Mouse (Mus musculus) heart, embryonic 14.5 days (tissue): Measurements from ENCODE around the gene Bmpr1b. TPM values are rescaled to one million over a fixed set of nuclear protein-coding genes. Genes with fewer than 3 reads are reported as not detected.

ENCODE experiments used
- ATAC-seq: fragments of 200-750 bp; cut with Nextera tagmentation; 2 replicates; pipeline ENCODE4 v1.8.0; 2017; ENCODE audit warnings: low read depth, moderate TSS enrichment; ENCODE audit not compliant: insufficient number of reproducible peaks, insufficient read depth, low FRiP score
- H3K27ac ChIP-seq, 2 experiments: fragments of 200-500 bp in 1 of 2; fragments of 300-500 bp in 1 of 2; sonication (generic) in 1 of 2; replicated peaks in 1 of 2; 2 replicates each; pipeline ENCODE4 v1.5.1; 2012 to 2014; ENCODE audit warnings: low read depth in 2 of 2, low read length in 2 of 2, control low read depth in 1 of 2, mild to moderate bottlenecking in 1 of 2, mixed read lengths in 1 of 2; ENCODE audit not compliant: control insufficient read depth in 1 of 2, insufficient read depth in 1 of 2
- H3K27me3 ChIP-seq: fragments of 300-500 bp; sonication (generic); 2 replicates; pipeline ENCODE4 v1.6.1; 2014; ENCODE audit warnings: mild to moderate bottlenecking, low read length, control low read depth; ENCODE audit not compliant: control insufficient read depth, insufficient read depth
- H3K36me3 ChIP-seq: fragments of 300-500 bp; sonication (generic); 2 replicates; pipeline ENCODE4 v1.6.1; 2014; ENCODE audit warnings: mild to moderate bottlenecking, control low read depth, low read length, mixed read lengths; ENCODE audit not compliant: control insufficient read depth, insufficient read depth
- H3K4me1 ChIP-seq, 2 experiments: fragments of 200-500 bp in 1 of 2; fragments of 300-500 bp in 1 of 2; sonication (generic) in 1 of 2; 2 replicates each; pipeline ENCODE4 v1.6.1; 2012 to 2014; ENCODE audit warnings: low read length in 2 of 2, control low read depth in 1 of 2, mixed read lengths in 1 of 2; ENCODE audit not compliant: control insufficient read depth in 2 of 2, insufficient read depth in 2 of 2
- H3K4me2 ChIP-seq: fragments of 300-500 bp; sonication (generic); 2 replicates; pipeline ENCODE4 v1.6.1; 2014; ENCODE audit warnings: mild to moderate bottlenecking, low read length
- H3K4me3 ChIP-seq, 2 experiments: fragments of 200-500 bp in 1 of 2; fragments of 300-500 bp in 1 of 2; sonication (generic) in 1 of 2; 2 replicates each; pipeline ENCODE4 v1.5.1; 2012 to 2014; ENCODE audit warnings: low read length in 2 of 2, mild to moderate bottlenecking in 2 of 2, control low read depth in 1 of 2, low read depth in 1 of 2, moderate library complexity in 1 of 2; ENCODE audit not compliant: control insufficient read depth in 1 of 2, insufficient read depth in 1 of 2
- H3K9ac ChIP-seq: fragments of 300-500 bp; sonication (generic); 2 replicates; pipeline ENCODE4 v1.6.1; 2014; ENCODE audit warnings: mild to moderate bottlenecking, low read length
- H3K9me3 ChIP-seq: fragments of 300-500 bp; sonication (generic); 2 replicates; pipeline ENCODE4 v1.6.1; 2016; ENCODE audit warnings: low read length, control low read depth; ENCODE audit not compliant: control insufficient read depth
- WGBS: fragments of 180-500 bp; shearing (Covaris S2); extraction: QIAGEN DNeasy Blood & Tissue Kit; methylation state at CpG from one replicate; pipeline ENCODE4 v1.1.7; 2014; 5-methylcytosine and 5-hydroxymethylcytosine counted together
- polyA plus RNA-seq: library from polyadenylated mRNA; unstranded; fragments of >200 nt; fragmentation: Nextera tagmentation; extraction: Ambion mirVana; gene quantifications from 2 replicates; pipeline ENCODE4 v1.2.1, GENCODE M21; 2014

Bmpr1b gene
- polyA plus RNA-seq, 1 experiment from 2014 or later, result 0.70 TPM

GRCm38 (mm10) chr3:141794371-141794770, 374.9 kb downstream of the Bmpr1b start:
- Histone ChIP-seq H3K27ac (no peak overlapping the region), H3K4me1 (no peaks in the 10 kb centered on the region), H3K9me3 (no peaks in the 10 kb centered on the region), H3K9ac (no peak overlapping the region), H3K27me3 (no peaks in the 10 kb centered on the region), H3K4me3 (no peak overlapping the region), H3K36me3 (no peaks in the 10 kb centered on the region), H3K4me2 (no peak overlapping the region)
- no peak for ATAC-seq
- 80% methylated on average over 3 of the region's 3 CpGs for WGBS

DNA sequence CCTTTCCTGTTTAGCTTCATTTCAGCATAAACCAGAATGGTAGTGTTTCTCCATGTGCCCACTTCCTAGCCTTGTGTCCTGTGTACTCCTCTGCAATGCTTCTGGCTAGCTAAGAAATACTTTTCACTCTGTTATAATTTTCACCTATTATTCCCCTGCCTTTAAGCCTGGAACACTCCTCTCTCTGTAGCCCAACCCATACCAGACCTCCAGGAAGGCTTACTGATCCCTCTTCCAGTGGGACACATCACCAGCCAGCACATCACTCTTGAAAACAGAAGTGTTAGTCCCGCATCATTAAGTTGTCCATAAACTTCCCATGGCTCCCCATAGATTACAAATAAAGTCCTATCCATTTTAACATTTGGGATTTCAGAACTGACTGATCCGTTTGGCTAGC, 375.5 kb downstream of the Bmpr1b start:
- Histone ChIP-seq H3K4me3 (no peak overlapping the region), H3K9me3 (no peaks in the 10 kb centered on the region), H3K36me3 (no peaks in the 10 kb centered on the region), H3K9ac (no peak overlapping the region), H3K4me1 (no peaks in the 10 kb centered on the region), H3K27ac (no peak overlapping the region), H3K27me3 (no peaks in the 10 kb centered on the region), H3K4me2 (no peak overlapping the region)
- WGBS, result 81% methylated on average over 2 of the region's 2 CpGs
- no peak for ATAC-seq

GRCm38 (mm10) chr3:141792106-141792505, 377.1 kb downstream of the Bmpr1b start:
- Histone ChIP-seq H3K9me3 (no peaks in the 10 kb centered on the region), H3K4me2 (no peak overlapping the region), H3K27ac (no peak overlapping the region), H3K27me3 (no peaks in the 10 kb centered on the region), H3K4me3 (no peak overlapping the region), H3K9ac (no peak overlapping the region), H3K4me1 (no peaks in the 10 kb centered on the region), H3K36me3 (no peaks in the 10 kb centered on the region)
- WGBS, result 72% methylated on average over 1 of the region's 1 CpGs
- ATAC-seq, result no peak

- Histone ChIP-seq H3K36me3 (no peaks in the 10 kb centered on the region), H3K27me3 (no peaks in the 10 kb centered on the region), H3K27ac (no peak overlapping the region), H3K4me3 (no peak overlapping the region), H3K9me3 (no peaks in the 10 kb centered on the region), H3K4me2 (no peak overlapping the region), H3K9ac (no peak overlapping the region), H3K4me1 (no peaks in the 10 kb centered on the region)
- 75% methylated on average over 8 of the region's 8 CpGs for WGBS
- no peak for ATAC-seq
These were observed 378.0 kb downstream of the Bmpr1b start for GRCm38 (mm10) chr3:141791026-141791780.

Other genes with a start within 250 kb of the Bmpr1b start
- 241 and 266 TPM in 2 replicates for gene Pdlim5, start 226.3 kb upstream of the Bmpr1b start, polyA plus RNA-seq